Mouse (Mus musculus): Measurements from ENCODE around the gene Hdac8. TPM values are rescaled to one million over a fixed set of nuclear protein-coding genes. Genes with fewer than 3 reads are reported as not detected.

Gene Hdac8
- total RNA-seq, 4 experiments from 2014 or later: 14.0 to 17.1 (median 15.5) TPM

Small RNA genes within 50 kb of the gene (microRNA-seq; reads per million reads assigned to microRNA genes)
- gene Gm26318: 0 reads per million in 2 experiments

Other genes with a start within 250 kb of the Hdac8 start
- gene Phka1, start 138.9 kb upstream of the Hdac8 start, total RNA-seq (2022): 10 to 100 TPM; 16.6 to 21.2 (median 17.7) TPM
- not detected for gene Gm3880, start 181.6 kb upstream of the Hdac8 start, total RNA-seq (2022)
- not detected for gene Gm9112, start 202.3 kb upstream of the Hdac8 start, total RNA-seq (2022)
- not detected for gene Dmrtc1b, start 202.5 kb upstream of the Hdac8 start, total RNA-seq (2022)